Mouse (Mus musculus): ENCODE data around the gene Ddc.
A peak's percentile ranks its signal among the peaks of the same experiment; 100 is the strongest.

The Ddc gene

DNA sequence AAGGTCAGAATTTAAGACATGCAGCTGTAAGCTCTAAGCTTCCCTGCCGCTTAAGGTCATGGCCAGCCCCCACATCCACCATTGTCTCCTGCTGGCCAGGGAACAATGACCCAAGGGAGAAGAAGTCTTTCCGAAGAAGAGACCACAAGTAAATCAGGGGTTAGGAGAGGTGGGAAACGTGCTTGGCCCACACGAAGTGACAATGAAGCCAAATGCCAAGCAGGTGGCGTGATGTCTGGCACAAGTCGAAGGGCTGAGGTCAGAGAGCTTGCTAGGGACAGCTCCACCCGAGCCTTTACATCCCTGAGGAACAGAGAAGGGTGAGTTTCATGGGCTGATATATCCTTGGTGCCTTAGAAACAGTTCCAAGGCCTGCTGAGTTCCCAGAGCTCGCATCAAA is 52.9 kb downstream of the Ddc start:
- no peak for DNase-seq (ENCODE audit: inconsistent ontology term)

DNA sequence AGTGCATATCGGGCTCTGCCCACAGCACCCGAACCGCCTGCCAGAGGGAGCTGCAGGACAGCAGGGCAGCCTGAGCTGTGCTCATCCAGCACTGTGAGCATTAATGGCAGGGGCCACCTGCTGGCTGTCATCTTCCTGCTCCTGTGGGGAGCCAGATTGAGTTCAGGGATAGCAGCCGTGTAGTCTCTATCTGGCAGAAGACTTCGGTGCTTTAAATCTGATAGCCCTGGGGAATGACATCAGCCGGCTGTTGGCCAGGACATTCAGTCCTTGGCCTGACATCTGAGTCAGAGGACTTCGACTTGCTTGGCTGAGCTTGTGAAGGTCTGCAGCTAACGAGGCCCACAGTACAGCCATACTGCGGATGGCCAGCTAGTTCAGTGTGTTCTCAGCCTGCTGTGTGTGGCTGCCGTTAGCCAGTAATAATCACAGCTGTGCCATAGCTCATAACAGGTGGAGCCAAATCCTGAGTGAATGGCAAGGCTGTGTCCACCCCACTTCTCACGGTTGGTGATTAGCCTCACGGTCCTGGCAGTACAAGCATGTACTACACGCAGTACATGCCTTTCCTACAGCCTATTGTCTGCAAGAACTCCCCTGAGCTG is 53.5 kb downstream of the Ddc start:
- peak; percentile 86 for DNase-seq (ENCODE audit: inconsistent ontology term)

DNA sequence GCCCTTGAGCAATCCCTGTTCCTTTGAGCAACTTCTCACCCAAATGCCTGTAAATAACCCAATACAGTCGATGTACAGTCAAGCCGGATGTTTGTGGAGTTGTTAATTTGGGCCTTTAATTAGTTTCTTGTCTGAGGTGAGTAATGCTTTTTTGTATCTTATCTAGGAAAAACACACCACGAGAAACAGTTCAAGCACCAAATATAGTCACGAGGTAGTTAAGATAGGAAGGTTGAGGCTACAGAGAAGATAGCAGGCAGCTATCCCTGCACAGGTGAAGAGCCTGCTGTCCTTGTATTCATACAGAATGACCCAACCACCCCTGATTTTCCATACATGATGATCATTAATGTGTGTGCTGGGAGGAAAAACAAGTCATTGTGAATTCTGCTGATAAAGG is 56.4 kb downstream of the Ddc start:
- DNase-seq (ENCODE audit: inconsistent ontology term) = no peak

DNA sequence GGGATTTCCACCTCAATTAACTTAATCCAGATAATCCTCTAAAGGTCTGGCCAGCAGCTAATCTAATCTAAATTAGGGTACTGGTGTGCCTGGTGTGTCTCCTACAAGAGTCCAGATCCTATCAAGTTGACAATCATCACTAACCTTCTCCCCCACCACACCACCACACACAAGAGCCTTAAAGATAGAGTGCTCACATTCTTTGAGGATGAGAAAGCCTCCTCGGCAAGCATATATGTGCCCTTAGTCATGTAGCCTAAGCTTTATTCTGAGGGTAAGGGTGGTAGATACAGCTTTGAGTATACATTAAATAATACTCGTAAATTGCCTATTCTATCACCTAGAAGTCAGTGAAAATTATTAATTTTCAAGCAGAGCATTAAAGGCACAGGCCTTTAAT is 57.2 kb downstream of the Ddc start:
- no peak for DNase-seq (ENCODE audit: inconsistent ontology term)

DNA sequence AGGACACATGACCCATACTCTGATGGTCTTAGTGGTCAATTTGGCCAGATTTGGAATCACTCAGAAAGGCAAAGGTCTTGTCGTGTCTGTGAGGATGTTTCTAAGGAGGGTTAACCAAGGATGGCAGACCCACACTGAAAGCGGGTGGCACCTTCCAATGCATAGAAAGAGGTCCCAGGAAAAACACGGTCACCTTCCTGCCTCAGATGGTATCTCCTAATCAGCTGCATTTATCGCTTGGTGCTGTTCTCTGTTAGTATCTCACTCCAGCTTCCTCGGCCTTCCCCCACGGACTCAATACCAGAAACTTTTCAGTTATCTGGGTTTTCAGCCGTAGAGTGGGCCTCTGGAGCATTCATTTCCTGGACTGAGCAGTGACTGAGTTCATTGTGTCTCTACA is 58.1 kb downstream of the Ddc start:
- DNase-seq (ENCODE audit: inconsistent ontology term) = no peak

DNA sequence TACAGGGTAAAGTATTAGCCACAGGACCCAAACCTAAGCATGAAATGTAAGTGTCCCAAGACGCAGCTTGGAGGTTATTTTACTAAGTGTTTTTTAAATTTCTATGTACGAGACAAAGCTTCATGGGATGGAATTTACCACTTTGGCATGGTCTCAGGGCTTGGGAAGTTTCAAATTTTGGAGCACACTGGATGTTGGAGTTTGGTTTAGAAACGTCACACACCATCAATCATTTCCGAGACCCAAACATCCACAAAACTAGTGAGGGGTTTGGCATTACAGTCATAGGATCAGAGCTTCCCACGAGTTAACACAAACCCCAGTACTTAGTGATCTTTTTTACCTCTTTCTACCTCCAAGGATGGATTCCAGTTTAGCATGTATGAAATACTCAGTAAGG is 60.6 kb downstream of the Ddc start:
- DNase-seq (ENCODE audit: inconsistent ontology term) = no peak

DNA sequence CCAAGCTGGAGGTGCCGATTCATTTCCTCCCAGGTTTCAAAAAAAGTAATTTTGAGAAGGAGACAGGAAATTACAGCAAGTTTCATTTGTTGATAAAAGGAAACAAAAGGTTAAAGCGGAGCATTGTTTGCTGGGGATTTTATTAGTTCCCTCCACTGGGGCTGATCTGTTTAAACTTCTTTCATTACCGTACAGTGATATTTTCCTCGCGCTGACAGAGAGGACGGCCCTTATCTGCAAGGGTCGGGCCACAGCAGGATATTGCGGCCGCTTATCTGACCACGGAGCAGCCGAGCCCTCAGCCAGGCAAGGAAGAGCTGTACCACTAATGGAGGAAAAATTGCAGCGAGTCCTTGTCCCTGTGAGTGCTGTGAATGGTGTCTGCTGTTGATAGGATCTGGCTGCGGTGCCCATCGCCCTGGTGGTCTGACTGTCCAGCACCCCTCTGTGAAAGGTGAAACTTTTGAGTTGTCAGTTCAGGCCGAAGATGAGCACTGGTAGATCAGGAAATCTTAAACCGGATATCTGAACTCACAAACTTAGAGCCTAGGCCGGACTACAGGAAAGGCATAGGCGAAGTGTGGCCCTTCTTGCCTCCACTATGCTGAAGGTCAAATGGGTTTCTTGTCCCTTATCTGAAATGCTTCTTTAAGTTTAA is 61.1 kb downstream of the Ddc start:
- no peak for DNase-seq (ENCODE audit: inconsistent ontology term)

DNA sequence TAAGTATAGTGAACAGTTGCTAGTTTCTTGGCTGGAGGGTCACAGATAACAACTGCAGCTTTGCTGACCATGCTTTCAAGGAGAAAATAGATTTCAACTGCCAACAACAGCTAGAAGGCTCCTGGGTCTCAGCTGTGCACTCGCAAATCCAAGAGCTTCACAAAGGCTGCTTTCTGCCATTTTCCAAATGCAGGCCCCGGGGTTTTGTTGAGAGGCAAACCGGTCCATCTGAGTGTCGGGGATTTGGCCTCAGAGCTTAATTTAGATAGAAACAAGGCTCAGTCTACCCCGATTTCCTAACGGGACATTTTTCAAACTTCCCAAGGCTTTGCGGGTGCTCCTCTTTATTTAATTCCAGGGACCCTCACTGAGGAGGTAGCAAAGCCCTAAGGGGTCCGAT is 61.7 kb downstream of the Ddc start:
- no peak for DNase-seq (ENCODE audit: inconsistent ontology term)

DNA sequence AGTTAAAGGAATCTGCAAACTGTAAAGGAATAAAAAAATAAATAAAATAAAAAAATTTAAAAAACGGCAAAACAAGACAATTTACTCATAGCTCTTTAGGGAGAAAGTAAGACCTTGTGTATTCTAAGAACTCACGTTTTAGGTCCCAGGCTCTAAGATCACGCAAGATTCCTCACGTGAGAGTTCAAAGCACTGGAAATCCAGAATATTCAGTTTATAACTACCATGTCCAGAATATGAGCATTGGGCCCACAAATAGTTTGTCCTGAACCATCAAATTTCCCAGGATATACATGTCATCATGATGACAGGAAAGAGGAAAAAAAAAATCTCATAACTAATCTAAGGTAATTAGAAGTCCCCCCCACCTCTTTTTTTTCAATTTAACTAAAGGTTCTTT is 62.2 kb downstream of the Ddc start:
- no peak for DNase-seq (ENCODE audit: inconsistent ontology term)

DNA sequence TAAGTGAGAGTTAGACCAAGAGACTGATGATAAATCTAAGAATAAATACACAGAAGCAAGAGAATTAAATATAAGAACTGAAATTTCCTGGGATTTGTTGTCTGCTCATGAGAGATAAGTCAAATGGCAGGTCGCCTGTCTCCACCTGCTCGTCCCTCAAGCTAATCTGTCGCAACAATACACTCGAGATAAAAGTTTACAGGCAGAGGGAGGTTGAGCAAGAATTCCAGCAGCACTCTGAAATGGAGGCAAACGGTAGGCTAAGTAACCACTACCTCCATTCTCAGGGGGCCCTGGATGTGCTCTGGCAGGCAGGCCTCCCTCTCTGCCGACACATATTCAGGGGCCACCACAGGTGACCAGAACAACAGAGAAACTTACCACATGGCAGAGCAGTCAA is 62.6 kb downstream of the Ddc start:
- DNase-seq (ENCODE audit: inconsistent ontology term) = no peak

DNA sequence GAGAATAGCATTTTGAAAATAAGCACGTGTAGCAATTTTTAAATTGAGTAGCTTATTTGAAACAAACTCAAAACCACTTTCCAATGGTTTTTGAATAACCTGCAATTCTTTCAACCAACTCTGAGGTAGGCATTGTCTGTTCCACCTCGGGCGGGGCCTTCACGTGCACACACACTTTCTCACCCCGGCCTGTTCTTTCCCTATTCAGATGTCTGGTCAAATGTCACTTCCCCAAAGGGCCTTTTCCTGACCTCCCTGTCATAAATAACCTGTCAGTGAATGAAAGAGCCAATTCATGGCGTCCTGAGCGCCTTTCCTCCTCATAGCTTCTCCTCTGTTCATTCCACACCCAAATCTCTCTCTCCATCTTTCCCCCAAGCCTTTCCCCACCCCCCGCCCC is 64.8 kb downstream of the Ddc start:
- DNase-seq (ENCODE audit: inconsistent ontology term) = no peak

DNA sequence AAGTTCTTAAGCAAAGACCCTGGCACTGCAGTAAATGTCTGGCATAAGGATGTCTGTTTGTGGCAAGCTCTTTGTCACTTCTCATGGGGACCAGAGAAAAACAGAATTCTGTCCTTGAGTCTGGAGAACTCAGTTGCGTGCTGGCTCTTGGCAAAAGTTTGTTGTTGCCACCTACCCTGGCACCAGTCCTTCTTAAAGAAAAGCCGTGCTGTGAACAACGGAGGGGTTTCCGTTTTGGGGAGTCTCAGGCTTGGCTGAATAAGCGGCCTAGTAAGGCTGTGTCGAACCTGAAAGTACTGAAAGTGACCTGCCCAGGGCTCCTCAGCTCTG is 65.2 kb downstream of the Ddc start:
- no peak for DNase-seq (ENCODE audit: inconsistent ontology term)

DNA sequence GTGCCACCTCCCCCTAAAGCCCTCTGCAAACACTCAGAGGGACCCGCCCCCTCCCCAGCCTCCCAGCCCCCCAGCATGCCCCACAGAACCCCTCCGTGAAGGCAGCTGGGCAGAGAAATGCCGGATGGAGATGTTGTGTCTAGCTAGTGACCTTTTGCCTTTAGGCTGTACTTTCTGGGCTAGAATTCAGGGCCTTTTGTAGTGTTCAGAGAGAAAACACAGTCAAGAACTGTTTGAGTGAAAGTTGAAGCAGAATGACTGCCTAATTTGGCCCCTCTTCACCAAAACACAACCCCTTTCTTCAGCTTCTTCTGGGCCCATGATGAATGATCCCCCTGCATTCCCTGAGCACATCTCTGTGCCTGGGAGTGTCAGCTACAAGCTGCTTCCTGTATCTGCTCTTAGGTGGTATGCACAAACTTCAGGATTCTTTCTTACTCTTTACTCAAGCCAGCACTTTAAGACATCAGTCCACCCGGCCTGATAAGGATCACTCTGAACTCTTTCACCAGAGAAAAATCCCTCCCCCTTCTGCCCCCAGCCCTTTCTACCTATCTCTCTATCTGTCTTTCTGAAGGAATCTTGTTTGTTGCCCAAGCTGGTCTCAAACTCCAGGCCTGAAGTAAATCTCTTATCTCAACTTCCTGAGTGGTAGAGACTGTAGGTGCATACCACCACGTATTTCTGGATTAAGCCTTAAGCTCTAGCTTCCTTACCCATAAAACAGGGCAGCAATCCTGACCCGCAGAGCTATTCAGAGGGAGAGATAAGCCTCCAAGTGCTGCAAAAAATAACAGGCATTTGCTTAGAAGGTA is 65.8 kb downstream of the Ddc start:
- no peak for DNase-seq (ENCODE audit: inconsistent ontology term)

DNA sequence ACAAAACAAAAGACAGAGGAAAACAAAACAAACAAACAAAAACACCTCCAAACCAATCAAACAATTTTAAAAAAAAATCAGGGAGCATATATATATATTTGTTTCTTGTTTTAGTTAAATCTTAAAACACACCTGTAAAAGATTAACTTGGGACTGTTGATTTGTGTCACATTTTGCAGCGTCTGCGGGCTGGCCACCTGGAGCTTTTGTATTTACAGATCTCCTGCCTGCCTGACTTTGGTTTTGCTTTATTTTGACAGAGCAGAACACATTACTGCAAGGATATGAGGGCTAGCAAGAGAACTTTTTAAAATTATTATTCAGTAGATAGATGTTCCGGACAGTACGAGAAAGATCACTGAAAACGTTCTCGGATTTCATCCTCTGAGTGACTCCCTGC is 66.4 kb downstream of the Ddc start:
- no peak for DNase-seq (ENCODE audit: inconsistent ontology term)

DNA sequence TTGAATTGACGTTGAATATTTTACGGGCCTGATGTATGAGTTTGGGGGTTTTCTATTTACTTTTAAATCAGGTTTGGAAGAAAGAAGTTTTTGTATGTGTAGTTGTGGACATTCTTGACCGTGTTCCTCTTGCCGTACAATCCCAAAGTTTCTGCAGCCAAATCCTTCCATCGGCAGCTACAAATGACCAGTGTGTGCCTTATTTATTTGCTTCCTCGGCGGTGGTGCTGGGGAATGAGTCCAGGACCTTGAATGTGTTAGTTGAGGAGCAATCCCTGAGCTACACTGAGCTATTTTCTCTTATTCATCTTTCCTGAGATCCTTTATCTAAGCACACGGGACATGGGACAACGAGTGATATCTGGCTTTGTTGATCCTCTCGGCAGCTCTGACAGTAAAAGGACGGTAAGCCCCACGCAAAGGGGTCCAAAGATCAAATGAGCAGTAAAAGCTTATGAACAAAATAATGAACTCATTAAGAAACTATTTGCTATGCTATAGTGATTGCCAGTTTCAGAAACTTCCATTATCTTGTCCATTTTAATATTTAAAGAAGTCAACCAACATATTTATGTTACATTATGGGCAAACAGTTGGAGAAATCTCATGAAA is 67.0 kb downstream of the Ddc start:
- no peak for DNase-seq (ENCODE audit: inconsistent ontology term)

DNA sequence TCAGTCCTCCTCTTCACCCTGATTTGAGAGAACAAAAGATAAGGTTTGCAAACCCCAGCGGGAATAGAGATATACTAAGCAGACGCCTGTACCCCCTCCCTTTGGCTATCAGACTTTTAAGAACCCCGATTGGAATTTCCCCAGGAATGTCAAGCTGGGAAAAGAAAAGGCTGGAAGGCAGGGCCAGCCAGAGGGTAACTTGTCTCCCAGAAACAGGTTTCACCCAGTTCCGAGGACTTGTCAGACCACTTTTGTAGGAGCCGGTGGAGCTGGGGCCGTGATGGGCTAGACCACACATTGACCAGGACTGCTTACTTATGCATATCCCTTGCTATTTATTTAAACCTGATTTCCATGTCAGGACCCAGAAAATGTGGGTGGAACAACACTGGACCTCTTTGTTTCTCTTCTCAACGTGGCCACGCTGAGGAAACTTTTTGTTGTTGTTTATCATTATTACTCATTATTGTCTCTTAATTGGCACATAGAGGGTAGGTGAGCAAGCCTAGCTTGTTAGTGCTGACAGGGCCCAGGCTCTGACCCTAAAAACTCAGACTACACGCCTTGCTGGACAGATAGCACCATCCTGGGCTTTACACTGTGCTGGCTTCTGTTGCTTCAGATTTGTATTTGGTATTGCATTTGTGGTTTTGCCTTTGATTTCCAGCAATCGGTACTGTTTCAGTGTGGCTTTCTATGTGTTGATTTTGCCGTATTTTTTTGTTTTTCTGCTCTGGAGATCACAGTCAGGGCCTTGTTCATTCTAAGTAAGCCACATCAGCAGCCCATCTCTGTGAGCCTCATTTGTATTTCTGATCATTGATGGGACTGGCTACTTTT is 68.6 kb downstream of the Ddc start:
- DNase-seq (ENCODE audit: inconsistent ontology term) = peak; percentile 55

DNA sequence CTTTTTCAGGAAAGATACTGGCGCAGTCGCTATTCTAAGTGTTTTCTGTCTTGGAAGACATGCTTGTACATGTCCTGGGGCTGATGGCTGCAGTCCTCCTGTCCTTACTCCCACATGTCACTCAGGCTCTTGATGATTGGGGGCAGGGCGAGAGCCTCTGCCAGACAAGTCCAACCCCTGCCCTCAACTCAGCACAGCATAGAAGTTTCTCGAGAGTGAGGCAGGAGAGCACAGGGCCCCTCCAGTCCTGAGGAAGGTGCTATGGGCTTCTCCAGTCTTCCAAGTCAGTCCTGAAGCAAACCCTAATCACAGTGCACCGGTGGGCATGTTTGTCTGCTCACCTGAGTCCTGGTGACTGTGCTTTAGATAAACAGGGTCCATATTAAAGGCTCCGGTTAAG is 69.2 kb downstream of the Ddc start:
- no peak for DNase-seq (ENCODE audit: inconsistent ontology term)

DNA sequence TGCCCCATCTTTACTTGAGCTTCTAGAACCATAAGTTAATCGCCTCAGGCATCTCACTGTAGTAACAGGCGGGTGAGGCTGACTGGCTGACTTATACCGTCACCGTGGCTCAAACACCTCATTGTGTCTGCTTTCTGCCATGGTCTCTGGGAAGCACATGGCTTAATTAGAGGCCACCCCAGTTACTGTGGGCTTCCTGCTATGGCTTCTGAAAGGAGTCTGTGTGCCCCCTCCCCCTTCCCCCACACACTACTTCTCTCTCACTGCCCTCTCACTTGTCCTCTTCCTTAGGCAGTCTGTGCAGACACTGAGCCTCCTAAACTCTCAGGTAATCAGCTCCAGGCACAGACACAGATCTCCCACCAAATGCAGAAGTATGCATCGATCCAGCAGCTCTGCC is 69.7 kb downstream of the Ddc start:
- no peak for DNase-seq (ENCODE audit: inconsistent ontology term)

DNA sequence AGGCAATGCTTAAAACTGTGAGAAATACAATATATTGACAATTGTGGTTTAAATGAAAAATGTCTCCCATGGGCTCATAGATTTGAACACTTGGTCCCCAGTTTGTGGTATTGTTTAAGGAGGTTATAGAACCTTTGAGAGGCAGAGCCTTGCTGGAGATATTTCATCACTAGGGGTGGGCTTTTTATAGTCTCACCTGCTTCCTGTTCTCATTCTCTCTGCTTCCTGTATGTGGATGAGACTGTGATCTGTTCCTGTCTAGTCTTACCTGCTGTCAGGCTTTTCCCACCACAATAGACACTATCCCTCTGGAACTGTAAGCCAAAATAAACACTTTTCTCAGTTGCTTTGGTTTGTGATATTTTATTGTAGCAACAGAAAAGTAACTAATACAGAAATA is 71.5 kb downstream of the Ddc start:
- no peak for DNase-seq (ENCODE audit: inconsistent ontology term)

DNA sequence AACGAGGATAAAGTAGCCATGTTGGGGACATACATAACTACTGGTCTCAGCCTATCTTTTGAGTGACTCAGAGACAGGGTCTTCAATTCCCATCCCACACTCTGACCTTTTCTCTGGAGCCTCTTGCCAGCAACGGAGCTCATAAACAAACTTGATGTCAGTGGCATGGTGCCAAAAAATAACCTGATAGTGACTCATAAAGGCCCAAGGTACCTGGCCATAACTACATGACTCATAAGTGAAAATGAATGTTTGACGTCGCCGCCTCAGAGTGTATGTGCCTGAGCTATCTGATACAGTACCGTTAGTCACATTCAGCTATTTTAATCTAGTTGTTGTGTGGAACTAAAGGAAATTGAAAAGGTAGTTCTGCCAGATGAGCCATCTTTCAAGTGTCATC is 72.3 kb downstream of the Ddc start:
- DNase-seq (ENCODE audit: inconsistent ontology term) = no peak

DNA sequence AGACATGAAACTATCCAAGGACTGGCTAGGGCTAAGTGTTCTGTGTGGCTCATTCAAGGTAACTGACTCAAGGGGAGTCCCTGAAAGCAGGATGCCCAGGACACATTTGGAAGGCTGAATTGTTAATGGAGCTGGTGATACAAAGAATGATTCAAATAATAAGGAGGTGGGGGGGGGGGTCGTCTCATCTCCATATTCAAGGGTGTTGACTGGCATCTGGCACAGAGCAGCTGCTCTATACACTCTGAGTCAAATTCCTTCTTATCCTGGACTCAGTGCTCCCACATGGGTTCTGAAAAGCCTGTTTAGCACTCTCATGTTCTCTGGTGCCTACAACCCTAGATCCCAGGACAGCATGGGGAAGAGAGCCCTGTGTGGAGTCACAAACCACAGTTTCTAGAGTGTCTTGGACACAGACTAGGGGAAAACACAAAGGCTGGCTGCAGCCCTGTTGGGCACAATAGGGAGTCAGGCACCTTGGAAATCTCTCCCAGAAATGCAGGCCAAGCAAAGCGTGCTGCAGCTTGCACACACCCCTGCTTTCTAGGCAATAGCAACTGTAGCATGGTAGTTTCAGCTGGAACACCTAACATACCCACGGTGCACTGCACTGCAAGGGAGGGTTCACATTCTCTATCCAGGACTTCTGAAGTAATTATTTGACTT is 72.8 kb downstream of the Ddc start:
- no peak for DNase-seq (ENCODE audit: inconsistent ontology term)
